Mouse (Mus musculus): Measurements from ENCODE around the gene Jarid2.

Gene Jarid2

DNA sequence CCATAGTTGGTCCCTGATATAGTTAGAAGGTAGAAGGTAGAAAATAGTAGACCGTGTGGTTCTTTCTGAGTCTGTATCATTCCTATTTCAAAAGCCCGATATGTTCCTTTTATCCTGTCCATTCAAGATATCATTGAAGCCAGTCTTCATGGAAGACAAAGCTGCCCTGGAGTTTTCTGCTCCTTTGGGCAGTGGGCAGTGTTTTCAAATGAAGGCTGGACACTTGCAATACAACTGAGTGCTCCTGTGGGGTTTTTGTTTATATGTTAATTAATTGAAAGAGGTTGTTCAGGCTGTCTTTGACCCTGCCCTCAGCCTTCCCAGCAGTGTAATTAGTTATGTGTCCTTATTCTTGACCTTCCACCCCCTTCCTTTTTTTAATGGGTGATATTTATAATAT is 122.2 kb downstream of the Jarid2 start:
- no peak for DNase-seq

GRCm38 (mm10) chr13:44852024-44852423 is 122.8 kb downstream of the Jarid2 start:
- DNase-seq, result no peak

- no peak for DNase-seq
These were observed 136.3 kb downstream of the Jarid2 start for GRCm38 (mm10) chr13:44865566-44865965.

- DNase-seq, result no peak
These were observed 138.9 kb downstream of the Jarid2 start for GRCm38 (mm10) chr13:44868037-44868650.

- DNase-seq, result peak; percentile 96
These were observed 140.3 kb downstream of the Jarid2 start for GRCm38 (mm10) chr13:44869418-44870119.

- no peak for DNase-seq
These were observed 147.5 kb downstream of the Jarid2 start for GRCm38 (mm10) chr13:44876799-44877198.

- DNase-seq, result no peak
These were observed 151.7 kb downstream of the Jarid2 start for GRCm38 (mm10) chr13:44881001-44881400.

GRCm38 (mm10) chr13:44886221-44886620 is 156.9 kb downstream of the Jarid2 start:
- DNase-seq, result no peak

GRCm38 (mm10) chr13:44890612-44891011 is 161.3 kb downstream of the Jarid2 start:
- no peak for DNase-seq

DNA sequence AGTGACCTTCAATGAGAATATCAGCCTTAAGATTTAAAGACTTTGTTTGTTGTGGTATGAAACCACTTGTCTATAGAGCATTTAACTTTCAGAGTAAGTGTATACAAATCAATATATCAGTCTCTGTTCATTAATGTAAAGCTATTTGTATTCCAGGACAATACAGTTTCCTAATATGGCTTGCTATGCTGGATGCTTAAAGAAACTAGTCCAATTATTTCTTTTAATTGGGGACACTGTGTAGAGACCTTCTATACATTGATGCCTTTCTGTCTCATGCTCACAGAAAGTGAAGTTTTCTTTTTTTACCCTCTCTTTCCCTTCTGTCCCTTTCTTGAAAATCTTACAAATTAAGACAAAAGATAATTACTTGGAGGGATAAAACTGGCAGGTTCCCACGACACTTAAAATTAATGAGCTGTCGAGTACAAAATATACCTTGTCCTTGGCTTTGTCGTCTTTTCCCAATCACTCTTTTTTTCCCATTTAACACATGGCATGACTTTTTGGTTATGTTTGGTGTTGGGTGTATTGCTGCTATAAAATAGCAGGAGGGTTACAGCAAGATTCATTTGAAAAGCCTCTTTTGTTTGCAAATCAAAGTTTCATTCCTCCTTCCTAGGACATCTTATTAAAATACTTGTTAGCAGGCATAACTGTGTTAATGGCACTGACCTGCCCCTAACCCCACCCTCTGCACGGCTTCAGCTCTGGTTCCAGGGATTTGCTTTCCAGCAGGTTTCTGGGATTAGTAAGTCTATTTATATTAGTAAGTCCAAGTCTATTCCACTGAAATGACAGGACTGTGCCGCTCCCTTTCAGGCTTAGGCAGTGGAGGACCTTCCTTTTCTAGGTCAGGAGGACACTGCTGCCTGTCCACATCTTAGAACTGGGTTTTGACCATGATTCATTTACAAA is 162.8 kb downstream of the Jarid2 start:
- no peak for DNase-seq

GRCm38 (mm10) chr13:44896211-44896610 is 166.9 kb downstream of the Jarid2 start:
- DNase-seq, result no peak

GRCm38 (mm10) chr13:44902299-44902698 is 173.0 kb downstream of the Jarid2 start:
- no peak for DNase-seq

GRCm38 (mm10) chr13:44903416-44903815 is 174.1 kb downstream of the Jarid2 start:
- no peak for DNase-seq

DNA sequence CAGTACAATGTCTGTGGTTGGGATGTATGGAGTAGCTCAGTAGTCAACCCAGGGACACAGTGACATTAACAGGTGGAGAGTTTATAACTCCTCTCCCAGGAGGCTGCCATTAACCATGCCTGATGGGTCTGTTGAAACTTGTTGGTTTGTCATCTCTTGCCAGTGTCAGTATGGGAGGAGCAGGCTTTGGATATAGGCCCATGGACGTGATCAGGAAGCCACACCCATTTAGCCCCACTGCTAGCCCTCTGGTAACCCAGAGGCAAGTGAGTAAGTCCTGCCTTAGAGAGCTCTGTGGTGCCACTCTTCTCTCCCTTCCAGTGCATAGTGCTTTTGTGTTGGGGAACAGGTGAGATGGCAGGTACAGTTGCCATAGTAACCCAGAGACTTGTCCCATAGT is 175.0 kb downstream of the Jarid2 start:
- DNase-seq, result no peak

DNA sequence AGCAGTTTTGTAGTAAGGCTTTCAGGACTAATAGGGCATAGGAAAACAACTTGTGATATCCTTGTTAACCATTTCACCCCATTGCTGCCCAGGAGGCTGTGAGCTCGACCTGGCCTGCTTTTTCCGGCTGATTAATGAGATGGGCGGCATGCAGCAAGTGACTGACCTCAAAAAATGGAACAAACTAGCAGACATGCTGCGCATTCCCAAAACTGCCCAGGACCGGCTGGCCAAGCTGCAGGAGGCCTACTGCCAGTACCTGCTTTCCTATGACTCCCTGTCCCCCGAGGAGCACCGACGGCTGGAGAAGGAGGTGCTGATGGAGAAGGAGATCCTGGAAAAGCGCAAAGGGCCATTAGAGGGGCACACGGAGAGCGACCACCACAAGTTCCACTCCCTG is 176.9 kb downstream of the Jarid2 start:
- no peak for DNase-seq

- DNase-seq, result no peak
These were observed 178.4 kb downstream of the Jarid2 start for GRCm38 (mm10) chr13:44907702-44908101.

- DNase-seq, result no peak
These were observed 179.5 kb downstream of the Jarid2 start for GRCm38 (mm10) chr13:44908790-44909189.

DNA sequence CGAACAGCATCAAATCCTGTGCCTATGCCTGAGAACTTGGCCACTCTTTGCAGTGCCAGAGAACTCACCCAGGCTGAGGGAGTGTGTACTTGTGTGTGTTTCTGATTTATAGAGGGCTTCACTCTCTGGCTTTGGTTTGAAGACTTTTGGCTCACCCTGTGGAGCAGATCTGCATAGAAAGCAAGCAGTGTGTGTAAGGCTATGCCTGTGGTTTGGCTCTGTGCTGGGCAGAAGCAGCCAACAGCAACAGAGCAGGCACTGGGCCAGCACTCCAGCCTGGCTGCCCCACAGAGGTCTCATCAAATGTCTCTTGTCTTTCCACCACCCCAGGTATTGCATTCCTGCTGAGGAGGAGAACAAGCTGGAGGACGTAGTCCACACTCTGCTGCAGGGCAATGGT is 183.6 kb downstream of the Jarid2 start:
- no peak for DNase-seq

DNA sequence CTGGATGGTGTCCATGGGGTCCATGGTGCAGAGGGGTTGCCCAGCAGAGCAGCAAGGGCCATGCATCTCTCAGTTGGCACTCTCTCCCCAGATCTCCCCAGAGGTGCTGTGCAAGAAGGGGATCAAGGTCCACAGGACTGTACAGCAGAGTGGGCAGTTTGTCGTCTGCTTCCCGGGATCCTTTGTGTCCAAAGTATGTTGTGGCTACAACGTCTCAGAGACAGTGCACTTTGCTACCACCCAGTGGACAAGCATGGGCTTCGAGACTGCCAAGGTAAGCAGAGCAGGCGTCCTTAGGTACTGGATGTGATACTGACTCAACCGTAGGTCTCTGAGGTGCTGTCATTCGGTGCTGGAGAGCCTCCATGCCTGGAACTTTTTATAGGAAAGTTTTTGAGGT is 184.3 kb downstream of the Jarid2 start:
- no peak for DNase-seq

GRCm38 (mm10) chr13:44915382-44915781 is 186.1 kb downstream of the Jarid2 start:
- DNase-seq, result no peak

GRCm38 (mm10) chr13:44915945-44916344 is 186.7 kb downstream of the Jarid2 start:
- no peak for DNase-seq

GRCm38 (mm10) chr13:44917202-44917601 is 187.9 kb downstream of the Jarid2 start:
- DNase-seq, result no peak

DNA sequence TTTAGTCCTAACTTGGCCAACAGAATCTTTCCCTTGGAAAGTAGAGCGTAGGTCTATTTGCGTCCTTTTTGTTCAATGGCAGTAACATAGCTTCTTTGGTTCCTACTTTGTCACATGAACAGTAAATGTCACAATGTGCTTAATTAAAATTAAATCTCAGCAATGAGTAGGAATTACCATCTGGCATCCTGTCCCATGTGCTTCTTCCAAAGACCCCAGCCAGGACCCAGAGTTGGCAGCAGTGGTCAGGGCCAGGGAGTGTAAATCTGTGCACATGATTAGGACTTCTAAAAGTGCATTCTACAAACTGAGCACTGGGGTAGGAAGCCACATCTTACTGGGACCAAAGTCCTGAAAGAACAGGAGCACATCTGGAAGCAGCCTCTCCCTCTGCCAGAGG is 189.0 kb downstream of the Jarid2 start:
- DNase-seq, result no peak

- no peak for DNase-seq
These were observed 191.8 kb downstream of the Jarid2 start for GRCm38 (mm10) chr13:44921095-44921494.
